Mouse (Mus musculus) midbrain, embryonic 11.5 days (tissue): Measurements from ENCODE around the gene Mark3. TPM values are rescaled to one million over a fixed set of nuclear protein-coding genes. Genes with fewer than 3 reads are reported as not detected.
"Not testable (repeated sequence)": the region's sequence is repeated elsewhere in the genome, so short reads cannot be mapped to it uniquely, and the experiment has no call there.

Source experiments
- ATAC-seq: fragments of 200-750 bp; cut with Nextera tagmentation; 2 replicates; pipeline ENCODE4 v1.8.0; 2017; ENCODE audit warnings: moderate TSS enrichment, moderate library complexity; ENCODE audit not compliant: low FRiP score
- DNase-seq: peaks from one replicate; pipeline ENCODE4 v3.0.0; 2015; ENCODE audit warnings: low spot score; ENCODE audit errors: missing footprints
- H3K27ac ChIP-seq: fragments of 300-500 bp; sonication (generic); 2 replicates; pipeline ENCODE4 v1.5.1; 2014; ENCODE audit warnings: low read depth, low read length
- H3K27me3 ChIP-seq: fragments of 300-500 bp; sonication (generic); 2 replicates; pipeline ENCODE4 v1.6.1; 2014; ENCODE audit warnings: mild to moderate bottlenecking, low read length, moderate library complexity, mixed read lengths; ENCODE audit not compliant: control insufficient read depth, insufficient read depth
- H3K36me3 ChIP-seq: fragments of 300-500 bp; sonication (generic); 2 replicates; pipeline ENCODE4 v1.6.1; 2014; ENCODE audit warnings: mild to moderate bottlenecking, low read length, moderate library complexity, mixed read lengths; ENCODE audit not compliant: control insufficient read depth, insufficient read depth
- H3K4me1 ChIP-seq: fragments of 300-500 bp; sonication (generic); 2 replicates; pipeline ENCODE4 v1.6.1; 2014; ENCODE audit warnings: low read length; ENCODE audit not compliant: control insufficient read depth, insufficient read depth
- H3K4me2 ChIP-seq: fragments of 300-500 bp; sonication (generic); 2 replicates; pipeline ENCODE4 v1.6.1; 2014; ENCODE audit warnings: mild to moderate bottlenecking, moderate library complexity
- H3K4me3 ChIP-seq: fragments of 300-500 bp; sonication (generic); 2 replicates; pipeline ENCODE4 v1.5.1; 2014; ENCODE audit warnings: low read depth, low read length
- H3K9ac ChIP-seq: fragments of 300-500 bp; sonication (generic); 2 replicates; pipeline ENCODE4 v1.6.1; 2014; ENCODE audit warnings: low read length
- H3K9me3 ChIP-seq: fragments of 300-500 bp; sonication (generic); 2 replicates; pipeline ENCODE4 v1.6.1; 2016; ENCODE audit warnings: low read length; ENCODE audit not compliant: control insufficient read depth
- WGBS: fragments of 180-500 bp; shearing (Covaris S2); extraction: QIAGEN DNeasy Blood & Tissue Kit; methylation state at CpG from one replicate; pipeline ENCODE4 v1.1.7; 2014; 5-methylcytosine and 5-hydroxymethylcytosine counted together
- polyA plus RNA-seq: library from polyadenylated mRNA; unstranded; fragments of >200 nt; fragmentation: Nextera tagmentation; extraction: Ambion mirVana; gene quantifications from 2 replicates; pipeline ENCODE4 v1.2.1, GENCODE M21; 2014

Gene Mark3
- polyA plus RNA-seq, 1 experiment from 2014 or later = 73.7 TPM

DNA sequence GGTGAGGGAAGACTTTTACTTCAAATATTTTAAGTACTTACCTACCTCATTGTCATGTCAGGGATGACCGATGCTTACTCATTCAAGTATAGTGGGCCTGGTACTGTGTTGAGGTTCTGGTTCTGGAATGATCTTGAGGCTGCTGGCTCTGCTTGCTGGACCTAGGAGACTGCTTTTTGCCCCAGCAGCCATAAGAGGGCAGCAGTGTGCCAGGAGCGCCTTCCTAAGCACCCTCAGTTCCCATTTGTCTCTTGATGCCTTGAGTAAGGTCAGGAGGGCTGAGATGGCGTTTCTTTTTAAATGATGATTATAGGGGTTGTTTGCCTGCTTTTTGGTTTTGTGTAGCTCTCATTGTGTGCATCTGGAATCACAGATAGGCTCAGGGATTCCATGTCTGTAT lies 79.1 kb downstream of the Mark3 start:
- 37% methylated on average over 3 of the region's 3 CpGs for WGBS
- no peaks in the 10 kb centered on the region for H3K9me3 ChIP-seq
- no peak overlapping the region for H3K27ac ChIP-seq
- H3K4me2 ChIP-seq = no peak overlapping the region
- H3K4me1 ChIP-seq = no peaks in the 10 kb centered on the region
- no peaks in the 10 kb centered on the region for H3K27me3 ChIP-seq
- peaks cover 23% of the 10 kb centered on the region for H3K36me3 ChIP-seq
- ATAC-seq (peak; percentile 59; the same call in 1 of the 2 replicates), DNase-seq (peak; percentile 96)
- H3K4me3 ChIP-seq = no peak overlapping the region
- H3K9ac ChIP-seq = no peak overlapping the region

DNA sequence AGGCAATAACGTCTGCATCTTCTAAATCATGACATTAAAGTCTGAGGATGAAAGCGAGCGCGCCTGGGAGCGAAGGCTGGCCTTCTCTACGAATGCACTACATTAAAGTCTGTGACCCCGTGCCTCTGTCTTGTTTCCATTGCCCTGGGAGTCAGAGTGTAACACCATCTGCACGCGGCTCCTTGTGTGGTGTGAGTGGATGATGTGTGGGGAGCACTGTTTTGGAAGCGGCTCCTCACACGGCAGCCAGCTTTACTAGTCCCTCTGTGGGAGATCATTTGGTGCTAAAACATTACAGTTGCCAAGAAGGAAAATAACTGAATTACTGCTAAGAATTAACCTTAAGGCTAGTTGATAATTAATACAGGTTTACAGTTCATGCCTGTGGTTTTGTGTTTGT lies 81.4 kb downstream of the Mark3 start:
- H3K4me1 ChIP-seq = no peaks in the 10 kb centered on the region
- ATAC-seq = no peak
- H3K9me3 ChIP-seq = no peaks in the 10 kb centered on the region
- 91% methylated on average over 11 of the region's 11 CpGs for WGBS
- H3K27me3 ChIP-seq = no peaks in the 10 kb centered on the region
- no peak overlapping the region for H3K27ac ChIP-seq
- H3K9ac ChIP-seq = no peak overlapping the region
- H3K36me3 ChIP-seq = peaks cover 18% of the 10 kb centered on the region
- no peak overlapping the region for H3K4me2 ChIP-seq
- no peak overlapping the region for H3K4me3 ChIP-seq
- DNase-seq = no peak

DNA sequence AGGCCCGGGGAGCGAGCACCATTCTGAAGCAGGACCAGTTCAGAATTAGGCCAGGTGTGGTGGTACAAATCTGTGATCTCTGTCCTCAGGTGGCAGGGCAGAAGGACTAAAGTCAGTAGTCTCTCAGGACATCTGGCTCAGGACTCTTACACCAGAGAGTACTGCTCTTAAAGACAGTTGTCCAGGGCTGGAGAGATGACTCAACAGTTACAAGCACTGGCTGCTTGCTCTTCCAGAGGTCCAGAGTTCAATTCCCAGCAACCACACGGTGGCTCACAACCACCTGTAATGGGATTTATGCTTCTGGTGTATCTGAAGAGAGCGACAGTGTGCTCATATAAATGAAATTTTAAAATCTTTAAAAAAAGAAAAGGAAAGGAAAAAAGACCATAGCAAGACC lies 85.0 kb downstream of the Mark3 start:
- no peak for ATAC-seq
- DNase-seq = no peak
- no peak overlapping the region for H3K9ac ChIP-seq
- H3K4me1 ChIP-seq = peaks cover 9% of the 10 kb centered on the region
- H3K27ac ChIP-seq = no peak overlapping the region
- H3K9me3 ChIP-seq = no peaks in the 10 kb centered on the region
- peaks cover 18% of the 10 kb centered on the region for H3K36me3 ChIP-seq
- no peak overlapping the region for H3K4me3 ChIP-seq
- no peaks in the 10 kb centered on the region for H3K27me3 ChIP-seq
- no peak overlapping the region for H3K4me2 ChIP-seq
- 96% methylated on average over 4 of the region's 4 CpGs for WGBS

DNA sequence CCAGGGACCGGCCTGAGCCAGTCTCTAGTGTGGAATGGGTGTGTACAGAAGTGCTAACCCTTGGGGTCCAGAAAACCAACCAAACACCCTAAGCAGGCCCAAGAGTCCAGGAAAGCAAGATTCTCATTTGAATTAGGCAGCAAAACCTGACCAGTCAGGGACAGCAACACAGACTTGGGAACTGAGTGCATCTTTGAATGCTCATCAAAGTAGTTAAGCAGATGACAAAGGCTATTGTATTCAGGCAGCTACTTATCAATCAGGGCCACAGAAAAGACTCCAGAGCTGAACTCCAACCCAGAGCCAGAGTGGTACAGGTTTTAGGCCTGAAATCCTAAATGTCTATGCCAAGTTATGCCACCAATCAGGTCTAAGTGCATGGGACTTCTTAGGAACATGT lies 86.3 kb downstream of the Mark3 start:
- Histone ChIP-seq H3K4me3 (no peak overlapping the region), H3K36me3 (peaks cover 14% of the 10 kb centered on the region), H3K9ac (no peak overlapping the region), H3K27ac (no peak overlapping the region), H3K9me3 (no peaks in the 10 kb centered on the region), H3K4me2 (no peak overlapping the region), H3K4me1 (peaks cover 9% of the 10 kb centered on the region), H3K27me3 (no peaks in the 10 kb centered on the region)
- no peak for ATAC-seq
- DNase-seq = no peak
- WGBS = 95% methylated on average over 1 of the region's 1 CpGs

DNA sequence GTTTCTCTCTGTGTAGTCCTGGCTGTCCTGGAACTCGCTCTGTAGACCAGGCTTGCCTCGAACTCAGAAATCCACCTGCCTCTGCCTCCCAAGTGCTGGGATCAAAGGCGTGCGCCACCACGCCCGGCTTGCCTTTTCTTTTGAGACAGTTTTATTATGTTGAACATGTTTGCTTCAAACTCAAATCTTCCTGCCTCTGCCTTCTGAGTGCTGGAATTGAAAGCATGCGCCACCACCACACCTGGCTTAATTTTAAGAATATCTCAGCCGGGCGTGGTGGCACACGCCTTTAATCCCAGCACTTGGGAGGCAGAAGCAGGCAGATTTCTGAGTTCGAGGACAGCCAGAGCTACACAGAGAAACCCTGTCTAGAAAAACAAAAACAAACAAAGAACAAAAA lies 87.2 kb downstream of the Mark3 start:
- not testable (repeated sequence) for H3K9me3 ChIP-seq, DNase-seq, H3K27me3 ChIP-seq, H3K9ac ChIP-seq, ATAC-seq, H3K27ac ChIP-seq, H3K4me1 ChIP-seq, H3K4me2 ChIP-seq, H3K36me3 ChIP-seq, H3K4me3 ChIP-seq
- WGBS = 94% methylated on average over 11 of the region's 11 CpGs

DNA sequence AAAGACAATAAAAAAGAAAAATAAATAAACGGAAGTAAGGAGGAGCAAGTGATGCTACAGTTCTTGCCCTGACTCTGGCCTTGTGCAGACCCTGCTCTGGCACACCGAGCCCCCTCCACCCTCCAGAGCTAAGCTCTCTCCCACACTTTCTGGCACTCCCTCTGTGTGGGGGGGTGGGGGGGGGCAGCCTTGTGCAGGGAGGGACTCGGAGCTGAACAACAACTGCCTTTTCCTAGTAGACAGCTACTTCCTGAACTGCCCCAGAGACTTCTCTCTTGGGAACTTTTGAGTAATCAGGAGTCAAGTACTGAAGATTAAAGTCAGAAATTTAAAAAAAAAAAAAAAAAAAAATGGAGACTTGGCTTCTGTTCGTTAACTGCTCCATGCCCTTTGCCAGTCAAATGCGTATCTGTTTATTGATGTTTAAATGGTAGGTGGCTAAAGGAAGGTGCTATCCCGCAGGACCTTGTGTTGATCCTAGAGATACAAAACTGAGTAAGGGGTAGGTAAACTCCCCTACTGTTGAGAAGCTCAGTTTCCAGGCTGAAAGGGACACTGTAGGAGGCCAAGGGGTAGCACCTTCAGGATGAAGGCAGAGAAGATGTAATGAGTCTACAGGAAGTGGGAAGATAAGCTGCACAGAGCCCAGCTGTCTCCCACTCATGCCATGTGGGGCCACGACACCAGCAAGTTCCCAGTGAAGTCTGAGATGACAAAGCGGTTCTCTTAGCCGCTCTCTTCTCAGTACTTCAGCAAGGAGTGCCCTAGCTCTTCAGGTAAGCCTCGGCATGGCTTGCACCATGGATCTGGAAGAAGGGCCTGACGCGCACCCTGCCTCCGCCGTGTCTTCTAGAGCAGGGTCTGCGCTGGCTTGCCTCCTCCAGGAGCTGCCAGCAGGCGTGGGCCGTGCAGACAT lies 89.2 kb downstream of the Mark3 start:
- no peak for ATAC-seq
- Histone ChIP-seq H3K36me3 (no peaks in the 10 kb centered on the region; the same call in 1 of the 2 replicates), H3K9me3 (no peaks in the 10 kb centered on the region), H3K4me3 (no peak overlapping the region), H3K9ac (no peak overlapping the region; the same call in 1 of the 2 replicates), H3K4me2 (no peak overlapping the region), H3K4me1 (peaks cover 10% of the 10 kb centered on the region), H3K27me3 (no peaks in the 10 kb centered on the region), H3K27ac (no peak overlapping the region; the same call in 1 of the 2 replicates)
- no peak for DNase-seq
- 74% methylated on average over 17 of the region's 17 CpGs for WGBS

DNA sequence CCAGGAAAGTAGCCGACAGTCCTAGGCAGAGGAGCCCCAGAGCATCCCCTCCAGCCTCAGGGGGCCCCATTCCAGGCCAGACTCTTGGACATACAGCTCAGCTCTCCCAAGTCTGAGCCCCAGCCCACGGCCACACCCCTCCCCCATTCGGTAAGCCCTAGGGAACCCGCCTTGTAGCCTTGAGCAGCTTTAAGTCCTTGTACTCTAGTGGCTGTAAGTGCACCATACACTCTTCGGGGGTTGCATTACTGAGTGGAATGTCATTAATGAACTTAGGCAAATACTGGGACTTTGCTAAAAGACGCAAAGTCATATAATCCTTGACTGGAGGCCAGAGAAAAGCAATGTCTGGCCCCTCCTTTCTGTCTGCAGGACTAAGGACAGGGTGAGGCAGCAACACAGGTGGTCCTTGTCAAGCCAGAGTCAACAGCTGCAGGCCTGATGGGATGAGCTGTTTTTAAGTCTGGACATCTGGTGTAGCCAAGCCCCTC lies 89.9 kb downstream of the Mark3 start:
- H3K9ac ChIP-seq = no peak overlapping the region; the same call in 1 of the 2 replicates
- no peaks in the 10 kb centered on the region; the same call in 1 of the 2 replicates for H3K36me3 ChIP-seq
- H3K9me3 ChIP-seq = no peaks in the 10 kb centered on the region
- no peak overlapping the region for H3K4me2 ChIP-seq
- ATAC-seq (peak; percentile 18; the same call in 1 of the 2 replicates), DNase-seq (peak; percentile 90)
- WGBS = 35% methylated on average over 6 of the region's 6 CpGs
- no peaks in the 10 kb centered on the region for H3K27me3 ChIP-seq
- peaks cover 17% of the 10 kb centered on the region for H3K4me1 ChIP-seq
- H3K4me3 ChIP-seq = no peak overlapping the region
- no peak overlapping the region; the same call in 1 of the 2 replicates for H3K27ac ChIP-seq

DNA sequence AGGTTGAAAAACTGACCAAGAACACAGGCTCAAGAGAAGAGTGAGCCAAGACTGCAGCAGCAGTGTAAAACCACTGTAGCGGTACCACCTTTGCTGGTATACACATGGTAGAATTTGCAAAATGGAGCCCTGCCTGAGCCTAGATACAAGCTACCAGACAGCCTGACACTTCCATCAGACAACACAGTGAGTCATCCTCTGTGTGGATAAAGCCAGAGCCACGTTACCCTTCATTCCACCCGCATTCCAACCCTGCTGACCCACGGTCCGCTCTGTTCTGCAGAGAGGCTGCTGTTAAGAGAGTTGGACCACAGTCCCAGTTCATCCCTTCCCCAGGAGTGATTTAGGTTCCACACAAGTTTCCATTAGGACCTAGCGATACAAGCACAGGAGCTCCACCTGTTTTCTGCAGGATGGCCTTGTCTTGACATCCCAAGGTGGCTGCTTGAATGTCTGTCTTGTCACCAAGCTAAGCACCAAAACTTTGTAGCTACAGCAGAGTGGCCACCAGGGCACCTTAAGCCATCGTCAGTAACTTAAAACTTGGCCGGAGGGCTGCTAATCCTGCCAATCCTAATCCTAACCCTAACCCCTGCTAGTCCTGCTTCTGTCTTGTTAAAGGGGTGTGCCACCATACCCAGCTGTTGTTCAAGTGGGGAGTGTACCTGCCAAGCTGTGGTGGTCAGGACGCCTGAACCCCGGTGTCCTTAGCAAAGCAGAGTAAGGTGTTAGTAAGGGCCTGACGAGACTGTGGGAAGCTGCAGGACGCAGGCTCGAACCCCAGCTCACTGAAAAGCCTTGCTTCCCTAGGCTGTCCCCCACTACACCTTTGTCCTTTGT lies 90.9 kb downstream of the Mark3 start:
- 84% methylated on average over 13 of the region's 13 CpGs for WGBS
- peaks cover 27% of the 10 kb centered on the region for H3K4me1 ChIP-seq
- H3K4me3 ChIP-seq = no peak overlapping the region
- H3K27me3 ChIP-seq = no peaks in the 10 kb centered on the region
- no peak for DNase-seq
- H3K36me3 ChIP-seq = peaks cover 9% of the 10 kb centered on the region; the same call in 1 of the 2 replicates
- no peak for ATAC-seq
- no peak overlapping the region for H3K4me2 ChIP-seq
- H3K9ac ChIP-seq = no peak overlapping the region
- H3K9me3 ChIP-seq = no peaks in the 10 kb centered on the region
- H3K27ac ChIP-seq = no peak overlapping the region
